Mouse (Mus musculus) cerebellum, adult (tissue): ENCODE data around the gene Rpl38.

Experiments used
- ATAC-seq: cut with Nextera tagmentation; 2 replicates; pipeline ENCODE4 v1.9.2; 2017; ENCODE audit warnings: mild to moderate bottlenecking, moderate library complexity, mixed read lengths; ENCODE audit not compliant: insufficient number of reproducible peaks, low FRiP score, low TSS enrichment

Gene Rpl38

DNA sequence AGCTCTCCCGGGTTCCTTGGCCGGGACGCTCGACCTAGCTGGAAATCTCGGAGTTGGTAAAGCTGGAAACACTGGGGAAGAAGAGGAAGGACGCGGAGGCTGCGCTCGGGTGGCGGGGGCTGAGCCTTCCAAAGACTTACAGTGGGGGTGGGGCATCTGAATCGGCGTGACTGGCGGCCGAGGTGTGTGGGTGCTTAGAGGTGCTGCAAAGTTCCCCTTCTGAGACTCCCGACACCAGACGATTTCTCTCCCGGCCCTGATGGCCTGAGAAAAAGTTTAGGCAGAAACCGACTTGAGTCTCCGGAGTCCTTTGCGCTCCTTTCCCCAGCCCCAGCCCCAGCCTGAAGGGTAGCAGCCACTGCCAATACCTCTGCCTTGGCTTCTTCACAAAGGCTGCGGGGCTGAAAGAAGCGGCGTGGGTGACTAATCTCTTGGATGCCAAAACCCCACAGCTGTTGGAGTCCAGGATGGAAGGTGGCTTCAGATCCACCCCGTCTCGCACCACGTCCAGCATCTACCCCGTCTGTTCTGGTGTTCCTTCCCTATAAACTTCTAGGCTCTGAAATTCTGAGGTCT, 7.6 kb downstream of the Rpl38 start:
- ATAC-seq, result 0 out of 2 replicates have a peak, but pooled peaks have one; percentile 2

- ATAC-seq, result no peak
These were observed 8.1 kb downstream of the Rpl38 start for GRCm38 (mm10) chr11:114676431-114676830.

GRCm38 (mm10) chr11:114676896-114677530, 8.7 kb downstream of the Rpl38 start:
- no peak for ATAC-seq

- no peak for ATAC-seq
These were observed 11.3 kb downstream of the Rpl38 start for GRCm38 (mm10) chr11:114679582-114679981.

DNA sequence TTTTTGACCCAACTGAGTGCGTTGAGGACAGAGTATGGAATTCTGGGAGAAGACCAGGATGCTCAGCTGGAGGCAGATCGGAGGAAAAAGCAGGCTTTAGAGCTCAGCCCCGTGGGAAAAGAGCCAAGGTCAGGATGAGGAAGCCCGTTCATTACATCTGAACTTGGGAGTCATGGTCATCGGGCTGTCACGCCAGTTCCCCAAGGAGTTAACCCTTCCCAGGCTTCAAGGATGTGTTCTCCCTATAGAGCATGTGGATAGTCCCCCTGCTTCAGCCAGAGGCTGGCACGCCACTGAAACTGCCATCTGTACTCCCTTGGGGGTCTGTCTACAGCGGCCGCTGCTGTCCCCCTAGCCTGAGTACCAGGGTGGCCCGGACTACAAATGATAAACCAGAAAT, 12.0 kb downstream of the Rpl38 start:
- no peak for ATAC-seq

DNA sequence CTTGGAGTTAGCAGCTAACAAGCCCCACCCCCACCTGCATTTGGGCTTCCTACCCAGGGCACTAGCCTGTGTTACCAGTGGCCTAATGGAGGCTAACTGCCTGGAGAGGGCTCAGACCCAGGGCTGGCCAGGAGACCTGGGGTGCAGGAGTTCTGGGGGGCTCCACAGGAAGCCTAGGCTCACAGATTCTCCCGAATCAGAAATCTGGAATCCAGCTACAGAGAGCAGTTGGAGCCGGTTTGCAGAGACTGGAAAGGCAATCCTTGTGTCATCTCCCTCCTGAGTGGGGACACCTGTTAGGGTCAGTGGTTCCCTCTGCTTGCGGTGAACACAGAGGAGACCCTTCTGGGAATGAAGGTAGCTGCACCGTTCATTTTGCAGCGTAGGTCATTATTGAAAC, 12.7 kb downstream of the Rpl38 start:
- no peak for ATAC-seq

DNA sequence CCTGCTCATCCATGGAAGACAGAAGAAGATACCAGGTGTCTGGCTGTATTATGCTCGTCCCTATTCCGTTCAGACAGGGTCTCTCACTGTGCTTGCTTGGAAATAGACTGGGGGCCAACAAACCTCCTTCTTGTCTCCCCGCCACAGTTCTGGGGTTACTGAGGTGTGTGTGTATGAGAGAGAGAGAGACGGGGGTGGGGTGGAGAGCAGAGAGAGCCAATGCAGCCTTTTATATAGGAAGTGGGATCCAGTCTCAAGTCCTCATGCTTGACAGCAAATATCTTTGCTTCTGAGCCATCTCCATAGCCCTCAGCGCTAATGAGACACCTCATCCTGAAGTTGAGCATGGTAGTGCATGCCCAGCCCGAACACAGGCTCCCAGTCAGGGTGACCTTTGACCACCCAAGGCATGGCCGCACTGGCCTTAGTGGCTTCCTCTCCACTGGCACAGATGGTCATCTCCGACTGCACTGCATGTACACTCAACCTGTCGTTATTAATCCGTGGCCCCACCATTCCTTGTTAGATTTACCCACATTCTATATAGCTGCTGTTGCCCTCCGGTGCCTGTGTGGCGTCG, 14.1 kb downstream of the Rpl38 start:
- ATAC-seq, result no peak

GRCm38 (mm10) chr11:114683029-114683721, 14.9 kb downstream of the Rpl38 start:
- no peak for ATAC-seq

DNA sequence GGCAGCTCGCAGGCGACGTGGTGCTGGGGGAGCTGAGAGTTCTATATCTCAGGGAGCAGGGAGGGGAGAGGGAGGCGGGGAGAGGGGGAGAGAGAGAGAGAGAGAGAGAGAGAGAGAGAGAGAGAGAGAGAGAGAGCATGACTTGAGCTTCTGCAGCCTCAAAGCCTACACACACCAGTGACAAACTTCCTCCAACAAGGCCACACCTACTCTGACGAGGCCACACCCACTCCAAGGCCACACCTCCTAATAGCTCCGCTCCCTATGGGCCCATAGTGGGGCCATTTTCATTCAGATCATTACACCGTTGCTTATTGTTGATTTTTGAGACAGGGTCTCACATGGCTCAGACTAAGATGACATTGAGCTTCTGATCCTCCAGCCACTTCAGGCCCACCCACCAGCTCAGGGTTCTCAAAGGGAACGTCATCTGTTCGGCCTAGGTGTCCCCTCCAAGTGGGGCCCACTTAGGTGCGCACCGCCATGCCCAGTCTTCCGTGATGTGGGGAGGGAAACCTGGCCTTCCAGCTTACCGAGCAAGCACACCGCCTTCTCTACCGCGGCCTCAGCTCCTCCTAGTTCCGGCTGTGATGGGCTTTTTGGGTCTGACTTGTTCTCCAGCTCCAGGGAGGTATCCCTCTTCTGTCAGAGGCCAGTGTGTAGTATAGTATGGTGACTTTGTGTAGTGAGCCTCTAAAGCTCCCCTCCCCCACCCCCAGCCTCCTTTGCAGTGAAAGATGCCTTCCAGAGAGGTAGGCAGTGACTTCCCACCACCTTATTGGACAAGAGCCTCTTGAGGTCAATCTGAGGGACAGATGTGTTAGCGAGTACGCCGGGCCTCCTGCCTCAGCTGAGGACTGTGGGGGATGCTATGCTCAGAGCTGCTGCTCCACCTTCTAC, 15.6 kb downstream of the Rpl38 start:
- ATAC-seq, result no peak

DNA sequence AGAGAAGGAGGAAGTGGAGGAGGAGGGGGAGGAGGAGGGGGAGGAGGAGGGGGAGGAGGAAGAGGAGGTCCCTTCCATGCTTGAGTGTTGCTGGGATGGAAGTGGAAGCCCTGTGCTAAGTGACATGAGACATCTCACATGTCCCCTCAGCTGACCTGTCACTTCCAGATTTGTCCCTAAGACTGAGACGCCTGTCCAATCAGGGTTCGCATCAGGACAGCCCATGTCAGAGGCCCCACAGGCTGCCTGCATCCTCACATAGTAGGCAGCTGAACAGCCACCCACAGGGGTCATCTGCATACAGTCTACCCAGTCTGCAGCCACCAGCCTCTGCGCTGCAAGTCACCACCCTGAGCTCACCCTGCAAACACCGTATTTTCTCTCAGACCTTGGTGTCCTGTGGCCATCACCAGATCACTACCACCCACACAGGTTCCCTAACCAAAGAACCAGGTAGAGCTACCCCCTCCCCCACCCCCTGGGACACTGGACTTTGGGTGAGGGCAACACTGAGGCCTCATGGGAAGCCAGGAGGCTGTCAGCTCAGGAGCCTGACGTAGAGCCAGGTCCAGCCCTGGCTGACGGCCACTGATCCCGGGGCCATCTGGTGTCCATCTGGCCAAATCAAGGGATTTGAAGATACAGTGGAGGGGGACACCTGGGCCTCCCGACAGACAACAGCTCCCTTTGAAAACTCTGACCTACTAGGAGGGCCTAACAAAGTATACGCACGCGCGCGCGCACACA, 16.5 kb downstream of the Rpl38 start:
- peak; percentile 79 for ATAC-seq

DNA sequence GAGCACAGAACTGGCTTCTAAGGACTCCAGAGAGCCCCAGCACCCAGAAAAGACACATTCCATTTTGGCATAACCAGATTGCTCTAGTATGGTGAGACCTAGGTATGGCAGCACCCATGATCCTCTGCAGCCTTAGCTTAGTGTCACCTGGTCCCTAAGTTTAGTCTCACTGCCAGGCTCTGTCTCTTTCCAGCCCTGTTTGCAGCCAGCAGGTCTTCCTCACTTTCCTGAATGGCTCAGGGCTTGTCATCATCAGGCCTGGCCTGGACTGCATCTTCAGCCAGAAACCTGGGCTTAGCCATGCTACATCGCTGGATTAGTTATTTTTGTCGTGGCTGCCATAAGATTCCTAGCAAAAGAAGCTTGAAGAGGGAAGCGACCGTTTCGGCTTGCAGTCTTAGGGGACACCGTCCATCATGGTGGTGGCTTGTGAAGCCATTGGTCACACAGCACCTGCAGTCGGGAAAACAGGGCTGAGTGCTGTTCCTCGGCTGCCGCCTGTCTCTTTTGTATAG, 17.3 kb downstream of the Rpl38 start:
- peak; percentile 14; the same call in 1 of the 2 replicates for ATAC-seq

- ATAC-seq, result no peak
These were observed 18.1 kb downstream of the Rpl38 start for GRCm38 (mm10) chr11:114686221-114686959.

- ATAC-seq, result no peak
These were observed 19.4 kb downstream of the Rpl38 start for GRCm38 (mm10) chr11:114687574-114688188.

GRCm38 (mm10) chr11:114688729-114689128, 20.4 kb downstream of the Rpl38 start:
- ATAC-seq, result no peak

GRCm38 (mm10) chr11:114690192-114690591, 21.9 kb downstream of the Rpl38 start:
- no peak for ATAC-seq

GRCm38 (mm10) chr11:114691454-114692182, 23.3 kb downstream of the Rpl38 start:
- ATAC-seq, result no peak

GRCm38 (mm10) chr11:114692601-114693000, 24.3 kb downstream of the Rpl38 start:
- no peak for ATAC-seq

DNA sequence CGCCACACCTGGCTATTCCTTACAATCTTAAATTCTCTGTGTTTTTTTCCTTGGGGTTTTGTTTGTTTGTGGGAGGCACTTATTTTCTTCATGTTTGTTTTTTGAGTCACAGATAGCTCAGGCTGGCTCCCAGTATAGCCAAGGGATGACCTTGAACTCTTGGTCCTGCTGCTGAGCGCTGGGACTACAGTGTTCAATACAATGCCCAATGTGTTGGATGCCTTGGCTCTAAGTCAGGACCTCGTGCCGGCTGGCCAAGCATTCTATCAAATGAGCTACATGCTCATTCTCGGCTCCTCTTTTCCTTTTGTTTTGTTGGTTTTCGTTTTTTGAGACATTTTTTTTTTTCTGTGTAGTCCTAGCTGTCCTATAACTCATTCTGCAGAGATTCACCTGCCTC, 25.1 kb downstream of the Rpl38 start:
- no peak for ATAC-seq
